Mouse (Mus musculus) frontal cortex, adult (tissue): Measurements from ENCODE around the gene Nfkbid.
A peak's percentile ranks its signal among the peaks of the same experiment; 100 is the strongest.

Experiments used
- ATAC-seq: cut with Nextera tagmentation; 2 replicates; pipeline ENCODE4 v1.9.2; 2017; ENCODE audit warnings: mild to moderate bottlenecking, moderate library complexity, mixed read lengths; ENCODE audit not compliant: low TSS enrichment

The Nfkbid gene

GRCm38 (mm10) chr7:30429327-30429726, 7.8 kb downstream of the Nfkbid start:
- ATAC-seq = no peak

GRCm38 (mm10) chr7:30430191-30430590, 8.7 kb downstream of the Nfkbid start:
- no peak for ATAC-seq

- peak; percentile 87 for ATAC-seq
These were observed 10.3 kb downstream of the Nfkbid start for GRCm38 (mm10) chr7:30431793-30432192.

DNA sequence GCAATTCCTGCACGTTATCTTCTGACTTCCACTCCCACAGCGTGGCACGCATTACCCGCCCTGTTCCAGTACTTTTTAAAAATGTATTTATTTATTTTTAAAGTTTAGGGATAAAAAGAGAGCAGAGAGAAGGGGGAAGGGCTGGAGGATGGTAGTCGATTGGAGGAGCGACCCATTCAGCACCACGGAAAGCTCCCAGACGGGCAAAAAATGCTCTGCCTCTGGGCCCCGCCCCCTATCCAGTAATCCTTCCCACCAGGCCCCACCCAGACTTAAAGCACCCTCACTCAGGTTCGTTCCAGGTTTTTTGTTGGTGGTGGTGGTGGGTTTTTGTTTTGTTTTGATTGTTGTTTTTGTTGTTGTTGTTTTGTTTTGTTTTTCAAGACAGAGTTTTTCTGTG, 12.7 kb downstream of the Nfkbid start:
- no peak for ATAC-seq

GRCm38 (mm10) chr7:30434701-30435100, 13.2 kb downstream of the Nfkbid start:
- no peak for ATAC-seq

- no peak for ATAC-seq
These were observed 13.6 kb downstream of the Nfkbid start for GRCm38 (mm10) chr7:30435156-30435555.

DNA sequence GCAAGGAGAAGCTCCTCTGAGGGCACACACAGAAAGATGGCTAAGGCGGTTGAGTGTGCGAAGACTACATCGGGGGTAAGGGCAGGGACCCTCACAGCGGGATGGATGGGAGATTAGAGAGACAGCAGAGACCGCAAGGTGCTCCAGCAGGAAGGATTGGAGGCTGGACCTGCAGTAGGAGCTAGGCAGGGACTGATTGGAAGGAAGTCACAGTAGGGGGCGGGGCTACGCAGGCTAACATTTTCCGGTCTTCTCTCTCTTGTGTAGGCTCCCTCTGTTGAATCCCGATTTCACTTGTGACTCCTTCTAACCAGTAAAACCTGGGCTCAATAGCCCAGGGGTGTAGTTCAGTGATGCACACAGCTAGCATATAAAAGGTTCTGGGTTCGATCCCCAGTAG, 15.3 kb downstream of the Nfkbid start:
- ATAC-seq = no peak

- ATAC-seq = no peak
These were observed 18.2 kb downstream of the Nfkbid start for GRCm38 (mm10) chr7:30439734-30440133.

DNA sequence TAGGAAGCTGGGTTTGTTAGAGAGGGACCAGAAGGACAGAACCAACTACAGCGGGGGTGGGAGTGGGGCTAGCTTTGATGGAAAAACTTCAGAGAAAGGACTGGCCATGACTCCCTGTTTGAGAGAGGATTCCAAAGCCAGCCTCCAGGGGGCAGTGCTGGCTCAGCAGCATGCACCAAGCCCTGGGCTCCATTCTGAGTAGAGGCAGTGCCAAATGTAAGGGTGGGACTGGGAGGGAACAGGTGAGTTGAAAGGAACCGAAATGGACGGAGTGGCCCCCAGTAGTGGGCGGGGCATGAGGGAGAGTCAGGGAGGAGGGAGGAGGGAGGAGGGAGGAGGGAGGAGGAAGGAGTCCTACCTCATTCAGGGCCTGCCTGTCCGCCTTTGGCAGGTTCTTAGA, 19.2 kb downstream of the Nfkbid start:
- ATAC-seq = no peak

DNA sequence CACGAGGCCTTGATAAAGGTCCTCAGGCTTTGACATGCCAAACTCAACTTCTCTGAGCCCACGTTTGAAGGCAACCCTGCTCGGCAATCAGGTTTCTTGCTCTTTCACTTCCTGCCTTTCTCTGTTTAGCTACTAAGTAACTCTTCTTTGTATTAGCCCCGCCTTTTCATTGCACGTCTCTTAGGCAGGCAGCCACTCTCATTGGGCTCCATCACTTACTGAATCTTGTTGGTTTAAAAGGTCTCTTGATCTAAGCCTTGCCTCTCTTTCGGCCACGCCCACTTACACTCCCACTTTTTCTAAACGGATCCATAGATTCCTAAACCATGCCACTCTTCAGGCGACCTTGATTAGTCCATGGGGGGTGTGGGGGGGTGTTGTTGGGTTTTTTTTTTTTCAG, 22.2 kb downstream of the Nfkbid start:
- ATAC-seq = no peak

- ATAC-seq = peak; percentile 28; the same call in 1 of the 2 replicates
These were observed 22.8 kb downstream of the Nfkbid start for GRCm38 (mm10) chr7:30444154-30444970.

- ATAC-seq = peak; percentile 70
These were observed 23.6 kb downstream of the Nfkbid start, which contains the start of gene Aplp1 for GRCm38 (mm10) chr7:30444971-30445751. Aplp1 (minus strand) TSS chr7:30445535.

GRCm38 (mm10) chr7:30450241-30450640, 28.7 kb downstream of the Nfkbid start:
- ATAC-seq = peak; percentile 22; the same call in 1 of the 2 replicates

DNA sequence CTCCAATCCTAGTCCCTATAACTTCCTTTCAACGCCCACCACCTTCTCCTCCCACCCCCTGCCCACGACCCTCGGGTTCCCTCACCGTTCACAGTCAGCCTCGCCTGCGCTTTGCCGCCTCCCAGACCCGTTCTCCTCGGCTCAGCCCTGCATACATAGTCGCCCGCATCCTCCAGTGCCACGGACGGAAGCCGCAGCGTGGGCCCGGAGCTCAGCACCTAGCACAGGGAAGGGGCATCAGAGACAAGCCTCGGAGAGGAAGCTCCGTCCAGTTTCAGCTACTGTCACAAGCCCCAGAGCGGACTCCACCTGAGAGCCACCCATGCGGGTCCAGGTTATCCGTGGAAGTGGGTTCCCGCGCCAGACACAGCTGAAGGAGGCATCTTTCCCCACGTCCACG, 31.8 kb downstream of the Nfkbid start:
- no peak for ATAC-seq

GRCm38 (mm10) chr7:30453766-30454165, 32.2 kb downstream of the Nfkbid start:
- no peak for ATAC-seq

DNA sequence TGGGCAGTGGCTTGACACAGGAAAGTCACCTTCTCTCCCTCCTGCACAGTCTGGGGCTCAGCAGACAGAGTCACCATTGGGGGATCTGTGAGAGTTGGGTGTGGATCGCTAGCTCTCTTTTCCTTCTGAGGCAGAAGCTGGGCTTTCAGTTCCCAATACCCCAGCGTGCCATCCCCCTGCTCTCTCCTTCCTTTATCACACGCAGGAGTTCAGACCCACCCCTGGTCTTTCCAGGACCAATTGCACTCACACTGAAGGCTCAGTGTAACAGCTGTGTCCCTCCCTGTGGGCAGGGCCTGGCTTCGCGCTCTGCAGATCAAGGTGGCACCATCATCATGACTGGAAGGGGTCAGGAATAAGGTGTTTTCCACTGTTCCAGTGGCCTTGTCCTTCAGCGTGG, 32.7 kb downstream of the Nfkbid start:
- ATAC-seq = no peak

GRCm38 (mm10) chr7:30456487-30456886, 35.0 kb downstream of the Nfkbid start:
- ATAC-seq = no peak

DNA sequence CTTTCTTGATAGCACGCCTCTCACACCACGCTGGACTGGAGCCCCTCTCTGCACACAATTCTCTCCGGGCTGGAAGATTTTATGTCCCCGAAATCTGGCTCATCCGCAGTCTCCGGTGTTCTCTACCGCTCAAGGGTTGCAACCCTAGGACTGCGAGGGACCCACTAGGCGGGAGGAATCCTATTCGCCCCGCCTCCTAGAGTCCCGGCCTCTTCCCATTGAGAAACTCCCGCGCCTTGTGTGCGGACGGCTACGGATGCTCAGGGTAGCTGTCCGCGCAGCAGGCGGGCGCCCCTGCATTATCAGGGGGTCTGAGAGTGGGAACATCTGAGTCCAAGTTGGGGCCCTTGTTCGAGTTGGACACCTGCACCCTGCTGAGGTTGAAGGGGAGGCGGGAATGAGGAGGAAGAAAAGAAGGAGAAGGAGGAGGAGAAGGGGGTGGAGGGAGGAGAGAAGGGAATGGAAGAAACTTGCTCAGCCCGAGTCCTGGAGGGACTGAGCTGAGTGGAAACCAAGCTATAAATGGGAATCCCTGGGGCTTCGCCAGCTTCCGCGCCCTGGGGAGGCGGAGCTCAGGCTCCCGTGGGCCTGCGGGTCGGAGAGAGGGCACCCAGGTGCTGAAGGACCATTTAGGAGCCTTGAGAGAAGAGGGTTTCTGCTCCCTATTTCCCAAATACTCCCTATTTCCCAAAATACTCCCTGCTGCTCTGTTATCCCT, 35.5 kb downstream of the Nfkbid start:
- peak; percentile 50; the same call in 1 of the 2 replicates for ATAC-seq

GRCm38 (mm10) chr7:30457629-30458330, 36.2 kb downstream of the Nfkbid start, which contains the start of the genes Kirrel2 and Nphs1:
Kirrel2 (minus strand) TSS chr7:30457690.
Nphs1 (plus strand) TSS chr7:30458315.
- peak; percentile 90 for ATAC-seq

DNA sequence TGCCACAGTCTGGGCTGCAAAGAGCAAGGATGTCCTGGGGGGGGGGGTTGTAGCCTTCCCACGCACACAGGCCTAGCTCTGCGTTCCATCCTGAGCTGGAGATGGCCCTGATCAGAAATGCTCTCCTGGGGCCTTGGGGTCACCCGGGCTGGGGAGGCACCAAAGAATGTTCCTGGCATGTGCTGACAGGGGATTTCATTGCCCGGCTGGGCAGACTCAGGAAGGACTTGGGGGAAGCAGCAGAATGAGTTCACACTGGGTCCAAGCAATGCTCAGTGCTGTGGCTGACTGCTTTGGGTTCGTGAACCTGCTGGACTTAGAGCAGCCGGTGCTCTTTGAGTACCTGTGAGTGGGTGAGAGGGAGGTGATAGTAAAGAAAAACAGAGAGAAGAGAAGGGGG, 38.0 kb downstream of the Nfkbid start:
- no peak for ATAC-seq

- ATAC-seq = no peak
These were observed 42.0 kb downstream of the Nfkbid start for GRCm38 (mm10) chr7:30463568-30463967.
